Mouse (Mus musculus) splenic B cell, adult 2 months (primary cell): Measurements from ENCODE around the gene Als2cr12.
"Not testable (repeated sequence)": the region's sequence is repeated elsewhere in the genome, so short reads cannot be mapped to it uniquely, and the experiment has no call there.

ENCODE experiments used
- DNase-seq: peaks from one replicate; pipeline ENCODE4 v3.0.0-alpha.2; 2011; ENCODE audit warnings: low read depth, low spot score
- H3K27me3 ChIP-seq: 2 replicates; pipeline ENCODE4 v1.6.1; 2012; ENCODE audit warnings: mild to moderate bottlenecking, low read length, moderate library complexity, mixed read lengths; ENCODE audit not compliant: control insufficient read depth, poor library complexity, insufficient read depth, severe bottlenecking
- H3K36me3 ChIP-seq: 2 replicates; pipeline ENCODE4 v1.6.1; 2012; ENCODE audit warnings: mild to moderate bottlenecking, low read length, moderate library complexity, mixed read lengths; ENCODE audit not compliant: control insufficient read depth, poor library complexity, insufficient read depth, severe bottlenecking

Gene Als2cr12

DNA sequence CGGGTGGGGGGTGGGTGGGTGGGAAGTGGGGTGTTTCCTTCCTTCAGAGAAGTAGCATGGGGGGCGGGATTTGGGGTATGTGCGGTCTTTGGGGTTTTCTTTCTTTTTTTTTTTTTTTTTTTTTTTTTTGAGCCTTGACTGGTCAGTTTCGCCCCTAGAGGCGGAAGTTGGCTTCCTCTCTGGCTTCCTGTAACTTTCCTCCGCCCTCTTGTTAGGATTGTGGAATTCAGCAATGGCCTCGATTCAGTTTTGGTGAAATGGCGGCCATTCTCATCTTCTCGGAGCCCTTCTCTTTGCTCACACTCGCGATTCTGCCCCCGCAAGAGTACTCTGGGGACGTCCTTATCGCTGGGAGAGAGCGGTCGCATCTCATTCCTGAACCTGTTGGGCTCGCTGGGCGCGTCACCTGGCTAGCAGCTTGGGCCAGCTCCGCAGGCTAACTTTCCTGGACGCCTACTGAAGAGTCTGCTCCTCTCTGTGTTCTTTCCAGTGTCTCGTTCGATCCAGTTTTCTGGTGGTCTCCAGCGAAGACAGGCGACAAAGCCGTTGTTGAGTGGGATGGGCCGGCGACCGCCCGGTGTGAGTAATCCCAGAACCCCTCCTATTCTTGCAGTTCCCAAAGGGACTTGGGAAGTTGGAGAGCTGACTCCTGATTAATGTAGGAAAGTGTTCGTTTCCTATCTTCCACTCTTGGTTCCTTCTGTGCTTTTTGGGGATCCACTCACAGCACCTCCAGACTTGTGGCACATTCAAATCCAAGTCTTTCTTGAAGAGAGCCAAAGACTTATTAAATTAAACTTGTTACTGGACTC, 17.5 kb upstream of the Als2cr12 start:
- peaks cover 2% of the 10 kb centered on the region; the same call in 1 of the 2 replicates for H3K36me3 ChIP-seq
- DNase-seq, result peak; percentile 48

DNA sequence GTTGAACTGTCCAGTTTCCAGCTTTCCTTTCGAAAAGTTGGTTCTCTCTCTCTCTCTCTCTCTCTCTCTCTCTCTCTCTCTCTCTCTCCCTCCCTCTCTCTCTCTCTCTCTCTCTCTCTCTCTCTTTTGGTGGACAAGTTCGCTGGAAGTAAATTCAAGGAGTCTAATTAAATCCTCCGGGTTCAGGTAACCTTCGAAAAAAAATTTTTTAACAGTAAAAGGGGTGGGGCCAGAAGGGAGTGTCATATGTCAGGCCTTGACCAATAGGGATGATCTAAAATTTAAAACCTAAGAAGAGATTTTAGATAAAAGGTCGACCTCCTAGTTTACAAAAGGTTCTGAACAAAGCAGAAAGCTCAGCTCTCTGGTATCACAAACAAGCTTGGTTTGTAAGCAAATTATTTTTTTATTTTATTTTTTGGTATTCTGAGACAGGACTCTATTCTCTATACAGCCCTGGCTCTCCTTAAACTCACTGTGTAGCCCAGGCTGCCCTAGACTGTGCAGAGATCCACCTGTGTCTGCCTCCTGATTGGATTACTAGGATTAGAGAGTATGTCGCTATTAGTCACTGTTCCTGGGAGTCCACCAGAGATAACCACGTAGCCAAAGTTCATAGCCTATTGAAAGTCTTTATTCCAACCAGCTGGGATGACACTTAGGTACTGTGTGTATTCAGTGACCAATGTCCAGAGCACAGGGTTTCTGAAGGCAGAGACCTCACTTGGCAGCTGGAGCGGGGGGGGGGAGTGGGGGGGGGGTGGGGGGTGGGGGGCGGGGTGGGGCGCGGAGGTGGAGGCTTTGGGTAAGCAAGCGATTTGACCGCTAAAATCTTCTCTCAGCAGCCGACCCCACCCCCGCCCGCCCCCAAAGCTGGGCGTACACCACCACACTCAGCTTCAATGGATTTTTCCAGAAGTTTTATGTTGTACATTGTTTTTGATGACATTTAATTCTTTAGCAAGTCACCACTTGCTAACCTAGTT, 16.6 kb upstream of the Als2cr12 start:
- Histone ChIP-seq H3K27me3 (no peaks in the 10 kb centered on the region), H3K36me3 (peaks cover 2% of the 10 kb centered on the region; the same call in 1 of the 2 replicates)
- DNase-seq, result peak; percentile 73

More for the DNA sequence above, 17.5 kb upstream of the Als2cr12 start:
- no peaks in the 10 kb centered on the region for H3K27me3 ChIP-seq

DNA sequence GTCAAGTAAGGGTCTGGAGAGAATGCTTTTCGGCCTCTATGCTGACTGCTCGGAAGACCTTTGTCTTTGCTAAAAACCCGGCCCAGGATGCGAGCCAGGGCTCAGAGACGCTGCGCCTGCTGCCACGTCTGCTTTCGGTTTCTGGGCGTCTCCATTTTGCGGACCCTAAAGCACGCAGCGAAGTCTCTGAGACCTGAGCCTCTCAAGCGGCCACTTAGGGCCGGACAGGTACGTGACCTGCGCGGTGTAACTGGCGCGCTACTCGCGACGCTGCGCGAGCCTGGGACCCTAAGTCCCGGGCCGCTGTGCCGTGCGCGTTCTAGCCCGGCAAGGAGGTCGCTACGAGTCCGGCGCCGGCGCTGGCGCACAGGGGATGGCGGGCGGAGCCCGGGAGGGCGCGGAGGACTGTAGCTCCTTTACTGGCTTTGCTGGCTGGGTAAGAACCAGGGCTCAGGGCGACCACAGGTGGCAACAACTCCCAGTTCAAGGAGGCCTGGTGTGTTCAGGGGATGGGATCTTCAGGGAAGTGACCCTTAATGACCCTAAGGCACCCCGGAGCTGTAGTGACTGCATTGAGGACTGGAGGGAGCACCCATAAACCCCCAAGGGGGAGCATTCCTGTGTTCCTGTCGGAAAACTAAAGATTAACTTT, 15.7 kb upstream of the Als2cr12 start, which contains the start of gene Cflar:
Gene Cflar, plus strand, starts transcription at position 144 of the 652 bp plus-strand sequence.
- H3K36me3 ChIP-seq, result 0 out of 2 replicates have a peak, but pooled peaks cover 2% of the 10 kb centered on the region
- DNase-seq, result peak; percentile 73
- H3K27me3 ChIP-seq, result no peaks in the 10 kb centered on the region

DNA sequence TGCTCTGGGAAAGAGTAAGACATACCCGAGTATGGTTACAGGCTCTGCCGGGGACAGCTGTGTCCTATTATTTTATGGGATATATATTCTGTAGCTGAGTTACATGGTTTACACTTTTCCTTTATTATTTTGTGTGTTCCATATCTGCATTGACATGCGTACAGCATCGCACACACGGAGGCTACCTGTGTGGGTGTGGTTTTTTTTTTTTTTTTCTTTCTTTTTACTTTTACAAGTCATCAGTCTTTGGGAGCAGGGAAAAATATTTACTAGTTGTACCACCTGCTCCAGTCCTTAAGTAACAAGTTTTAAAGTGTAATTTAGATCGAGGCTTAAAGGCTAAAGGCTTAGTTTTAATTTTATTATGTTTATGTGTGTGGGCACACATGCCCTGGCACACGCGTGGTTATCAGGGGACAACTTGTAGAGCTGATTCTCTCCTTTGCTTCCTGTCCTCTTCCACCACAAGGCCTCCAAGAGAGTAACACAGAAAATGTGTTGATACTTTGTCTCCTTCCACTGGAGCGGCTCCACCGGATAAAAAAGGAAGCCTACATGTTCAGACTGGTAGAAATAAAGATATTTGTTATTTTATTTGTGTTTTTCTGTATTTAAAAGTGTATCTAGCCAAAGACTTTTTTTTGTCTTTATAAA, 15.0 kb upstream of the Als2cr12 start:
- Histone ChIP-seq H3K27me3 (no peaks in the 10 kb centered on the region), H3K36me3 (0 out of 2 replicates have a peak, but pooled peaks cover 2% of the 10 kb centered on the region)
- no peak for DNase-seq

DNA sequence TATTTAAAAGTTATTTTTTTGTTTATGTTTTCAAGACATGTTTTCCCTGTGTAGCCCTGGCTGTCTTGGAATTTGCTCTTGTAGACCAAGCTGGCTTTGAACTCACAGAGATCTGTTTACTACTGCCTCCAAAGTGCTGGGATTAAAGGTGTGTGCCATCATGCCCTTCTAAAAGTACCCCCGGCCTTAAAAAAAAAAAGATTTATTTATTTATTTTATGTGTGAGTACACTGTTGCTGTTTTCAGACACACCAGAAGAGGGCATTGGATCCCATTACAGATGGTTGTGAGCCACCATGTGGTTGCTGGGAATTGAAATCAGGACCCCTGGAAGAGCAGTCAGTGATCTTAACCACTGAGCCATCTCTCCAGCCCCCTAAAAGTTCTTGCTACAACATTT, 14.3 kb upstream of the Als2cr12 start:
- H3K27me3 ChIP-seq, DNase-seq, H3K36me3 ChIP-seq: not testable (repeated sequence)

DNA sequence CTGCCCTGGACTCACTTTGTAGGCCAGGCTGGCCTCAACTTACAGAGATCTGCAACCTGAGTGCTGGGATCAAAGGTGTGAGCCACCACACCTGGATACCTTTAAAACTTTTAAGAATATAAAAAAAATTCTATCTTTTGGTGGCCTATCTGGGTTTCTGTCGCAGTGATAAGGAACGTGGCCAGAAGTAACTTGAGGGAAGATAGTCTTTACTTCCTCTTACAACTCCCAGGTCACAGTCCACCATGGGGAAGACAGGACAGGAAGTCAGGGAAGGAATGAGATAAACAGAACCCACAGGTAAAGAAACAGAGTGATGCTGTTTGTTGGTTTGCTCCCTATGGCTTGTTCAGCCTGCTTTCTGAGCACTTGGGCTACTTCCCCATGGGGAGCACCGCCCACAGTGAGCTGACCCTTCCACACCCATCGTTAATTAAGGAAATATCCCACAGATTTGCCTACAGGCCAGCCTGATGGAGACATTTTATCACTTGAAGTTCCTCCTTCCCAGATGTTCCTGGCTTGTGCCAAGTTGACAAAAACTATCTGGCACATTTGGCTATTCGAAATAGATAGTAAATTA, 4.9 kb upstream of the Als2cr12 start:
- DNase-seq, H3K27me3 ChIP-seq, H3K36me3 ChIP-seq: not testable (repeated sequence)

DNA sequence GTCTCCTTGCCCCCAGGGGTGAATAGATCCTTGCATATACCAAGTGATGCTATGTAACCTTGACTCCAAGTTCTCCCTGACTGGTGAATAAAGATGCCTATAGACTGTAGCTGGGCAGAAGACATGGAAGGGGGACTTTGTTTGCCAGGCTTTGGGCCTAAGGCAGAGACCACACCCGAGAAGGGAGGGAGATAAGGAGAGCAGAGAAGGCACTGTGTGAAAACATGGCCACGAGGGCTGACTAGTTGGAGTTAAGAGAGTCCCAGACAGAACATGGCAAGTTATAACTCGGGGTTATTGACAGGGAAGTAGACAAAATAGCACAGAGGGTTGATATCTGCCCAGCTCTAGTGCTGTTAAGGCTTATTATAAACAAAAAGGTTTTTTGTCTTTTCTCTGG, 4.2 kb upstream of the Als2cr12 start:
- H3K27me3 ChIP-seq, result no peaks in the 10 kb centered on the region
- no peak for DNase-seq
- no peaks in the 10 kb centered on the region for H3K36me3 ChIP-seq

DNA sequence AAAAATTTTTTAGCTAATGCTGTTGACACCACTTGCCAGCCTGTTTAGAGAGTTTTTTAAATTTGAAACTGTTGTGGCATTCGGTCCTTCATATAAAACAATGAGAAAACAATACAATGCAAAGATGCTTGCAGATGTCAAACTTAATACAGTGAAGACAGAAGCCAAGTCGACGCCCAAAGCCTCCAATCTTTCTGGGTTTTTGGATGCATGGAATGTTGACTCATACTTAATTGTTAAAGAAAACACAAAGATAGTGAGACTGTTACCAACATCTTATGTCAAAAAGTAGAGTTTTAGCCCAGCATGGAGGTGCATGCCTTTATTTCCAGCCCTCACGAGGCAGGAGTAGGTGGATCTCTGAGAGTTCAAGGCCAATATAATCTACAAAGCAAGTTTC, 3.0 kb upstream of the Als2cr12 start:
- DNase-seq, result no peak
- no peaks in the 10 kb centered on the region for H3K27me3 ChIP-seq
- no peaks in the 10 kb centered on the region for H3K36me3 ChIP-seq

DNA sequence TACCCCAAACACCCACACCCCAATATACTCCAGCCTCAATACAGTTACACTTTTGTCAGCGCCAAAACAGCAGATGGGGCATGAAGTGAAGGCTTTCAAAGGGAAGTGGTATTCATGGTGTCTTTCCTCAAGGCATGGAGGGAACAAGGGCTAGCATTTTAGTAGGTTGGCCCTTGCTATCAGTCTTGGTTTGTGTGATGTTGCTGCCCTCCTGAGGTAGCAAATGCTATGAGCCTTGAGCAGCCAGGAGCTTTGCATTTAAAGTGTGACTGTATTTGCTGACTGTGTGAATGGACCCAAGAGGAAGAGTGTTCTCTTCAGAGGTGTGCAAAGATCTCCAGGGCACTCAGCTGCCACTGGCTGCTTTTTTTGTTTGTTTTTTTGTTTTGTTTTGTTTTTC, 1.8 kb upstream of the Als2cr12 start:
- DNase-seq, result peak; percentile 55
- H3K27me3 ChIP-seq, H3K36me3 ChIP-seq: not testable (repeated sequence)

DNA sequence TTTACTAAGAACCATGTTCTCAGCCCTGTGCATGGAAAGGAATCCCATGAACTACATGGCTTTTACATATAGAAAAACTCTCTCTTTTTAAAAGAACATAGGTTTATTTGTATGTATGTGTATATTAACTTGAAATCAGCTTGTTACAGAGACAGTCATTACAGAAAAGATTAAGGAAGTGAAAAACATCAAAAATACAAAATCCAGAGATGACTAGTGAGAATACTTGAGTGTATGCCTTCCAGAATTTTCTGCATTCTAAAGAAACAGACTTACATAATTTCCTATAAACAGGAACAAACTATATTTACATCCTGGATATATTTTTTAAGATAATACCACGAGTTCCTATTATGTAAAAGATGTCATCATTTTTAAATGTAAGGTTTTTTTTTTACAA, 2.1 kb downstream of the Als2cr12 start:
- no peaks in the 10 kb centered on the region for H3K27me3 ChIP-seq
- no peaks in the 10 kb centered on the region for H3K36me3 ChIP-seq
- no peak for DNase-seq

DNA sequence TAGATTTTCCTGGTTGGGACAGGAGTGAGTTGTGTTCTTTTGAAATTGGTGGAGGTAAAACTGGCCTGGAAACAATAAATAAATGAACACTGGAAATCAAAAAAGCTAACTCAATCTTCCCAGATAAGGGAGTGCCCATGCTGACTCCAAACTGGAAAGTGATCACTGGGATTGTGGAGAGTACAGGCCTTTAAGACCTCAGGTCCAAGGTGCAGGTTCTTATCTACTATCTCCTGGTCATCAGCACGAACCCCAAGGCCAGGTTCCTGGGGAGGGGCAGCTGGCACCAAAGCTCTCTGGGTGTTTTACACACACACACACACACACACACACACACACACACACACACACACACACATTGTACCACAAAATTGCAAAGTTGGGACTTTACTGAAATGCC, 4.1 kb downstream of the Als2cr12 start:
- not testable (repeated sequence) for H3K27me3 ChIP-seq, H3K36me3 ChIP-seq, DNase-seq

DNA sequence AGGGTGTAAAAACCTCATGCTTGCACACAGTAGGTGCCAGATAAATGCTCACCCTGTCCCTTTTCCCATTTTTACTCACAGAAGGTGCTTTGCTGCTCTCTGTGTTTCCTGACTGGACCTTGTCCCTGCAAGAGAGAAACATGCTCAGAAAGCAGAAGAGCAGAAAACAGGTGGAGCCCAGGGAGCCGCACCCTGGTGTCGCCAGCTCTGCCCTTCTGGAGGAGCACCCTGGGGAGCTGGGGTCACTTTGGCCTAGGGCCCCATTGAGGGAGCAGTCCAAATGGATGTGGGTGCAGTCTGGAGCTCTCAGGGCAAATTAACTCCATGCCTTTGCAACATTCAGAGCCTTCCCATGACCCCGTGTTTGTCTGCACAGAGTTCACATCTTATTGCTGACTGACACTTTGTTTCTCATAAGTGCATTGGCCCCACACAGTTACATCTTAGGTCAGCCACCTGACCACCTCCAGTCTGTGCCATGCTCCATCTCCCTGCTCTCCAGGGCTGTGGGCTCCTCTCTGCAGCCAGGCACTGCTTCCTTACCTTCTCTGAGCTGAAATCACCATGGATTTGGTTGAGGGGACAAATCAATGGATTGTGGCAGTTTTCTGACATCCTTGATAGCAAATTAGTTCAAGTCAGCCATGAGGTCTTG, 4.8 kb downstream of the Als2cr12 start:
- H3K27me3 ChIP-seq, DNase-seq, H3K36me3 ChIP-seq: not testable (repeated sequence)

DNA sequence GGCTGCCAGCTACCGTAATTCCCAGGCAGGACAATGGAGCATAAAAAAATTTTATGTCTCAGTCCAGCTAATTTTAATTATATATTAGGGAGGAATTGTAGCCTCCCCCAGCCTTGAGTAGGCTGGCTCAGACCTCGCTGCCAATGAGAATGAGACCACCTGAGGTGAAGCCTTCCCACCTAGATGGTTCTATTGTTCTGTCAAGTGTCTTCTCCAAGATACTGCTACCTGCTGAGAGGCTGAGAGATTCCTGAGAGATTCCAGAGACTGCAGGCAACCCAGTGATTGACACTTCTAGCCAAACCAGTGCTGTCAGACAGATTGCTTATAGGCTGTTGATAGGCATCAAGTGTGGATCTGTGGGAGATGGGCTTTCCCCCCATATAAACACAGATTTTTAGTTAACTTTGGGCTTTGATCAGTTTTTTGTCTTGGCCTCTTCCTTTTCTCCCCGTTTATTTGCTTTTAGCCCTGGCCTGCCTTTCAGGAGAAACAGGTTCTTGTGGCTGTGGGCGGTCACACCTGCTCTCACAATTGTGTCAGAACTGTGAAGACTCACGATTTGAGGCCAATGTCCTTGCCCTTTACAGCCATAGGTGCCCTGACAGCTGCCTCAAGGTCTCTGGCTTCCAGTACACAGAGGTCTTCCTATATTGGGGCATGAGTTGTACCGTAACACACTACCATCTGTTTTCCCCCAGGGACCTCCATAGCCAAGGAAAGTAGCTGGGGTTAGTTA, 5.6 kb downstream of the Als2cr12 start:
- DNase-seq, result no peak

More for the DNA sequence above, 5.6 kb downstream of the Als2cr12 start:
- H3K27me3 ChIP-seq, result no peaks in the 10 kb centered on the region
- H3K36me3 ChIP-seq, result no peaks in the 10 kb centered on the region
